In the genomic region with DNA sequence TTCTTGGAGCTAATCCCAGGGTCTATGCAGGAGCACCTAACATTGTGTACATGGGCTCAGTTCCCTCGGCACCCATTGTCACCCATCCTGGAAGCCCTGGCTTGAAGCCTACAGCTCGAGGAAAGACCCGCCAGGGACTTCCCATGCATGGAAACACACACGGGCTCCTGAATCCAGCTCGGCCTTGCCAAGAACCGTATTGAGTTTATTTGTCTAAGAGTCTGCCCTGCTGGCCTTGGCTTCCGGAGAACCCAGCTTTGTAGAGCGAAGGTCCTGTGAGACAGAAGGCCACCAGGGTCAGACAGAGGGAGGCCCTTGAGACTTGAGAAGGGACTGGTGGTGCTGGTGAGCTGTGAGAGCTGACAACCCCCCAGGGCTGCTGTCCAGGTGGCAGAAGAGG, we compare ENCODE assay signal across 13 mouse cellular contexts.
DNase-seq lines count a peak whose midpoint lies in the region; ATAC-seq and TF ChIP-seq lines count a peak whose summit lies in the region.
"Had no signal": no experiment of that assay in that cellular context is flagged by ENCODE, and none has a peak within 500 bp of the region (broad histone marks: within the 10 kb centered on the region; RNA-seq: fewer than 3 reads in every experiment).

No protein-coding gene starts in this region.

- H3K4me2 ChIP-seq in liver, postnatal 0 days (ENCODE audit: low read depth, low read length) = no peak overlapping the region
- H3K4me2 ChIP-seq in kidney, embryonic 15.5 days = no peak overlapping the region
- H3K4me2 ChIP-seq in intestine, embryonic 16.5 days (ENCODE audit: low read depth, low read length) = no peak overlapping the region
- H3K4me2 ChIP-seq: heart, embryonic 13.5 days; limb, embryonic 12.5 days; midbrain, embryonic 11.5 days; neural tube, embryonic 13.5 days had no signal

- TF ChIP-seq CTCF in liver, postnatal 0 days (IDR thresholded peaks at IDR 0.05; ENCODE audit: low read depth) = no peak

- DNase-seq in liver, postnatal 0 days = no peak
- no peak for DNase-seq in liver
- peak; percentile 88 for DNase-seq in lung, postnatal 25 days (ENCODE audit: low spot score)
- no peak for DNase-seq in left cerebral cortex, adult 9 months (ENCODE audit: low spot score in 2 of 2)
- DNase-seq in thymus, adult 18-20 months = no peak

- H3K27ac ChIP-seq in liver, postnatal 0 days (ENCODE audit: low read depth) = peak overlapping the region; percentile 46; the same call in 1 of the 2 replicates
- peak overlapping the region; percentile 12; the same call in 1 of the 2 replicates for H3K27ac ChIP-seq in brown adipose tissue, adult 24 weeks (replicated peaks; ENCODE audit: low read depth, low read length)
- H3K27ac ChIP-seq in kidney, embryonic 15.5 days = peak overlapping the region; percentile 48; the same call in 1 of the 2 replicates
- no peak overlapping the region for H3K27ac ChIP-seq in intestine, embryonic 16.5 days (ENCODE audit: low read length)
- H3K27ac ChIP-seq: heart, embryonic 13.5 days; limb, embryonic 12.5 days; neural tube, embryonic 13.5 days had no signal

- ATAC-seq in liver, postnatal 0 days = peak; percentile 6; the same call in 1 of the 2 replicates
- 0 out of 2 replicates have a peak, but pooled peaks have one; percentile 9 for ATAC-seq in kidney, embryonic 15.5 days (replicated peaks; ENCODE audit: low FRiP score)
- ATAC-seq in intestine, embryonic 16.5 days = no peak

- no peaks in the 10 kb centered on the region for H3K27me3 ChIP-seq in liver, postnatal 0 days (ENCODE audit: insufficient read depth, low read length)
- H3K27me3 ChIP-seq in kidney, embryonic 15.5 days = no peaks in the 10 kb centered on the region
- H3K27me3 ChIP-seq in intestine, embryonic 16.5 days (replicated peaks; ENCODE audit: control insufficient read depth, insufficient read depth, low read length) = no peaks in the 10 kb centered on the region
- H3K27me3 ChIP-seq: heart, embryonic 13.5 days; limb, embryonic 12.5 days; neural tube, embryonic 13.5 days had no signal

- TF ChIP-seq EP300 in liver, postnatal 0 days (IDR thresholded peaks at IDR 0.05; ENCODE audit: low read depth) = no peak

- no peaks in the 10 kb centered on the region for H3K9me3 ChIP-seq in liver, postnatal 0 days (ENCODE audit: low read length)
- H3K9me3 ChIP-seq in kidney, embryonic 15.5 days (replicated peaks) = no peaks in the 10 kb centered on the region
- H3K9me3 ChIP-seq in intestine, embryonic 16.5 days (ENCODE audit: control insufficient read depth, low read length) = no peaks in the 10 kb centered on the region
- H3K9me3 ChIP-seq: heart, embryonic 13.5 days; limb, embryonic 12.5 days; neural tube, embryonic 13.5 days had no signal

- no peaks in the 10 kb centered on the region for H3K36me3 ChIP-seq in liver, postnatal 0 days (replicated peaks; ENCODE audit: insufficient read depth, low read length)
- H3K36me3 ChIP-seq in kidney, embryonic 15.5 days = no peaks in the 10 kb centered on the region
- no peaks in the 10 kb centered on the region for H3K36me3 ChIP-seq in intestine, embryonic 16.5 days (ENCODE audit: control insufficient read depth, insufficient read depth, low read length)
- H3K36me3 ChIP-seq: heart, embryonic 13.5 days; limb, embryonic 12.5 days; neural tube, embryonic 13.5 days had no signal

- H3K4me1 ChIP-seq in liver, postnatal 0 days (ENCODE audit: insufficient read depth) = peaks cover 75% of the 10 kb centered on the region
- peaks cover 62% of the 10 kb centered on the region for H3K4me1 ChIP-seq in brown adipose tissue, adult 24 weeks (ENCODE audit: control insufficient read depth, insufficient read depth, insufficient read length, low read length)
- H3K4me1 ChIP-seq in kidney, embryonic 15.5 days = peaks cover 87% of the 10 kb centered on the region
- H3K4me1 ChIP-seq in intestine, embryonic 16.5 days (ENCODE audit: control insufficient read depth, insufficient read depth, low read length) = peaks cover 50% of the 10 kb centered on the region

- no peak overlapping the region for H3K4me3 ChIP-seq in liver, postnatal 0 days (ENCODE audit: low read depth, low read length)
- no peak overlapping the region for H3K4me3 ChIP-seq in brown adipose tissue, adult 24 weeks (ENCODE audit: insufficient read depth, low read depth, low read length)
- H3K4me3 ChIP-seq in kidney, embryonic 15.5 days (replicated peaks) = no peak overlapping the region
- no peak overlapping the region for H3K4me3 ChIP-seq in intestine, embryonic 16.5 days (ENCODE audit: low read length)
- H3K4me3 ChIP-seq: erythroblast, embryonic 14.5 days; heart, embryonic 13.5 days; limb, embryonic 12.5 days; neural tube, embryonic 13.5 days had no signal

- WGBS in liver, postnatal 0 days (ENCODE audit: insufficient replicate concordance) = 47% methylated on average over 8 of the region's 8 CpGs
- WGBS in kidney, embryonic 15.5 days = 22% methylated on average over 8 of the region's 8 CpGs
- 60% methylated on average over 8 of the region's 8 CpGs for WGBS in intestine, embryonic 16.5 days

- no peak overlapping the region for H3K9ac ChIP-seq in liver, postnatal 0 days (replicated peaks)
- no peak overlapping the region for H3K9ac ChIP-seq in kidney, embryonic 15.5 days
- no peak overlapping the region for H3K9ac ChIP-seq in intestine, embryonic 16.5 days (ENCODE audit: low read depth, low read length)
- H3K9ac ChIP-seq: heart, embryonic 13.5 days; limb, embryonic 12.5 days; neural tube, embryonic 13.5 days had no signal
